Mouse (Mus musculus): ENCODE results near the gene Qser1. TPM values are rescaled to one million over a fixed set of nuclear protein-coding genes. Genes with fewer than 3 reads are reported as not detected.

Qser1 gene
- 37.9 TPM for polyA plus RNA-seq (2014; fragmentation: Illumina TruSeq; extraction: RNeasy Lipid Tissue Mini Kit (QIAGEN cat#74804); ENCODE audit: low read depth, low replicate concordance)

DNA sequence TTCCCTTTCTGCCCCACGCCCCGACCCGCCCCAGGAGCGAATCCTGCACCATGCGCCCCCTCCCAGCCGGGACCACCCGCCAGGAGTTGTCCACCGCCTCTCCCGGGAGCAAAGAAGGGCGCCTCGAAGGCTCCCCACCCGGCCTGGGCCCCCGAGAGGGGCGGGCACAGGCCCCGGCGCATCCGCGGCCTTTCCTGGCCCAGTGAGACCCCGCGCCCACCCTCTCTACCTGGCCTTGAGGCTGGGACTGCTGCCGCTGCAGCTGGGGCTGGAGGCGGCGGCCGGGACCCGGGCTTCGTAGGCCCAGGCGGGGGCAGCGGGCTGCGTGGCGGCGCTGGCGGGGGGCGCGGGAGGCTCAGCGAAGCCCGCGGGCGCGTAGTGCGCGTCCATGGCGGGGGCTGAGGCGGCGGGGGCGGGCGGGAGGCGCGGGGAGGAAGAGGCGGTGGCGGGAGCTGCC, at the start of gene Qser1:
Qser1 (minus strand) TSS at position 390 of the 457 bp plus-strand sequence.

DNA sequence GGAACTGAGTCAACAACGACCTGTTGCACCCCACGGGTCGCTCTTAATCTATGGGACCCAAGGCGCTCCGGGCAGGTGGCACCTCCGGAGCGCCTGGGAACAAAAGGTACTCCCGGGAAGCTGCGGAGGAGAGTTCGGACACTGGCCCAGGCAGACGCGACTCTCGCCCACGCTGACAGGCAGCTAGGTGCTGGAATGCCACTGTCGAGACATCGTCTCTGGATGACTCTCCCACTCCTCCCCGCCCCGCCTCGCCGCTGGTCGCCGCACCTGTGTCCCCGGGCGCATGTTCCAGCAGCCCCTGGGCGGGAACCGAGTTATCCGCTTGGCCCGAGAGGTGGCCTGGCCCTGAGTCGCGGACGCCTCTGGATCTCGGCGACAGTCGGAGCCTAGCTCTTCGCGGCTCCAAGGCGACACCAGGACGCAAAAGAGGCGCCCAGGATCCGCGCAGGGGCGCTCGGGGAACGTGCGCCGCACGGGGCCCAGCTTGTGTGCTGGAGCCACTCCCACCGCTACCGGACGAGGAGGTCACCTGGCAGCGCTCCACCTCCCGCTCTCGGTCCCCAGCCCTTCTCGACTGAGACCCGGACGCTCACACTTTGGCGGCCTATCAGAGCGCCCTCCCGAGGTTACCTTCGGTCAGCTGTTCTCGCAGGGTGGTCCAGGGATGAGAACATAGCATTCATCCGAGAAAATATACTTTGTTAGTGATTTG, 32.9 kb upstream of the Qser1 start, which contains the start of gene Prrg4:
Prrg4 (minus strand) TSS at position 601 of the 715 bp plus-strand sequence.

GRCm38 (mm10) chr2:104742741-104743064, 73.9 kb downstream of the Qser1 start, which contains the start of gene Depdc7:
Depdc7 (minus strand) TSS chr2:104742878.

GRCm38 (mm10) chr2:104716279-104716678, 100.3 kb downstream of the Qser1 start, which contains the start of gene Pin1rt1:
Pin1rt1 (minus strand) TSS chr2:104716379.

DNA sequence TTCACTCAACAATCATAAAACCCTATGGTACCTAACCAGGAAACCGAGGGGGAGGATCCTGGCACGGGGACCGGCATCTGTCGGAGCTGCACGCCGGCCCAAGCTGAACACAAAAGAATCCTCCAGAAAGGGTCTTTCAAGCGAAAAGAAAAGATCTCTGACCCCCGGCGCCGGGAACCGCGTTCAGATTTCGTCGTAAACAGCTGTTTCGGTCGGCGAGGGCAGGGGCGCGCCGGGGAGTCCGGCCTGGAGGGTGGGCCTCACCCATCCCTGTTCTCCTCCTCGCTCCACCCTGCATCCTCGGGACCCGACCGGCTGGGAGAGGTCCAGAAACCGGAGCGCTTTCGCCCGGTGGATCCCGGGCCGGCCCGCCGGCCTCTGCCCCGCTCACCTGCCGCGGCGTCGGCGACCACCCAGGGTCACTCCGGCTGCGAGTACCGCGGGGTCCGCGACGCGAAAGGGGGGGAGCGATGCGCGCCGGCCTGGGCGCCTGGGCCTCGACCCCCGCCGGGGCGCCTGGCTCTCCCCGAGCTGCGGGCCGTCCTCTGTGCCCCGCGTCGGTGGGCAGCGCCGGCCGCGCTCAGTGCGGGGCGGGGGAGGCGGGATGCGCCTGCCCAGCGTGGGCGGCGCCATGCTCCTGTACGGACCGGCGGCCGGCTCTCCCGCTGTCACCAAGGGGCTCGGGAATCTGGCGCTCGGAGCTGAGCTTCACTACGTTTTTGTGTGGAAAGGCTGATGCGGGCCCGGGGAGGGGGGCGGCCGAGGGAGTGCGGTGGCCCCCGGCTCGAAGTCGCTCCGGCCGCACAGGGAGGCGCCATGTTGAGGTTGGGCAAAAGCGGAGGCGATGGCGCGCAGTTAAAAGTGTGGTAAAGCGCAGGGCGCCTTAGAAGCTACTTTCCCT, 104.7 kb downstream of the Qser1 start, which contains the start of gene Tcp11l1:
Tcp11l1 (minus strand) TSS at position 585 of the 901 bp plus-strand sequence.

Other genes with a start within 250 kb of the Qser1 start
- gene Cstf3, start 226.2 kb downstream of the Qser1 start, polyA plus RNA-seq (2014; fragmentation: Illumina TruSeq; extraction: RNeasy Lipid Tissue Mini Kit (QIAGEN cat#74804); ENCODE audit: low read depth, low replicate concordance), result 70.9 TPM
- gene Tcp11l1, start 104.6 kb downstream of the Qser1 start, polyA plus RNA-seq (2014; fragmentation: Illumina TruSeq; extraction: RNeasy Lipid Tissue Mini Kit (QIAGEN cat#74804); ENCODE audit: low read depth, low replicate concordance), result 3.9 TPM
- gene Pin1rt1, start 100.4 kb downstream of the Qser1 start, polyA plus RNA-seq (2014; fragmentation: Illumina TruSeq; extraction: RNeasy Lipid Tissue Mini Kit (QIAGEN cat#74804); ENCODE audit: low read depth, low replicate concordance), result 0.78 TPM
- 1.4 TPM for gene Depdc7, start 73.9 kb downstream of the Qser1 start, polyA plus RNA-seq (2014; fragmentation: Illumina TruSeq; extraction: RNeasy Lipid Tissue Mini Kit (QIAGEN cat#74804); ENCODE audit: low read depth, low replicate concordance)
- 0.83 TPM for gene Prrg4, start 33.1 kb upstream of the Qser1 start, polyA plus RNA-seq (2014; fragmentation: Illumina TruSeq; extraction: RNeasy Lipid Tissue Mini Kit (QIAGEN cat#74804); ENCODE audit: low read depth, low replicate concordance)
- gene Ccdc73, start 51.0 kb upstream of the Qser1 start, polyA plus RNA-seq (2014; fragmentation: Illumina TruSeq; extraction: RNeasy Lipid Tissue Mini Kit (QIAGEN cat#74804); ENCODE audit: low read depth, low replicate concordance), result 215 TPM
- gene Eif3m, start 200.3 kb upstream of the Qser1 start, polyA plus RNA-seq (2014; fragmentation: Illumina TruSeq; extraction: RNeasy Lipid Tissue Mini Kit (QIAGEN cat#74804); ENCODE audit: low read depth, low replicate concordance), result 217 TPM